Mouse (Mus musculus) cerebellum, adult 2 months (tissue): ENCODE results near the gene Sec31a. TPM values are rescaled to one million over a fixed set of nuclear protein-coding genes. Genes with fewer than 3 reads are reported as not detected.

Source experiments
- DNase-seq, 2 experiments: peaks; one replicate each; pipeline ENCODE4 v3.0.0; 2021
- H3K27ac ChIP-seq: fragments of 200-500 bp; 2 replicates; pipeline ENCODE4 v1.5.1; 2012; ENCODE audit warnings: low read length, control low read depth, inconsistent platforms; ENCODE audit not compliant: insufficient read depth
- H3K27me3 ChIP-seq: fragments of 200-500 bp; 2 replicates; pipeline ENCODE4 v1.6.1; 2012; ENCODE audit warnings: inconsistent platforms, mild to moderate bottlenecking, low read length, moderate library complexity; ENCODE audit not compliant: control insufficient read depth, insufficient read depth
- H3K4me1 ChIP-seq: fragments of 200-500 bp; 2 replicates; pipeline ENCODE4 v1.6.1; 2011; ENCODE audit warnings: low read length; ENCODE audit not compliant: control insufficient read depth, insufficient read depth
- H3K4me3 ChIP-seq: fragments of 200-500 bp; replicated peaks from 2 replicates; pipeline ENCODE3; 2011; ENCODE audit warnings: mild to moderate bottlenecking, low read depth, low read length, control low read depth; ENCODE audit not compliant: insufficient read depth
- CTCF ChIP-seq: fragments of 200-500 bp; IDR thresholded peaks from 2 replicates; pipeline ENCODE4 v1.5.1; 2011; ENCODE audit warnings: low read depth, mild to moderate bottlenecking, control low read depth, low read length, moderate library complexity, borderline replicate concordance; ENCODE audit not compliant: insufficient read depth
- POLR2A ChIP-seq: fragments of 200-500 bp; IDR thresholded peaks from 2 replicates; pipeline ENCODE4 v1.6.1; 2011; ENCODE audit warnings: low read length, control low read depth, borderline replicate concordance; ENCODE audit not compliant: insufficient read depth
- WGBS: fragments of 180-500 bp; shearing (Covaris S2); methylation state at CpG from one replicate; pipeline ENCODE4 v1.1.7; 2018; 5-methylcytosine and 5-hydroxymethylcytosine counted together
- polyA plus RNA-seq: library from polyadenylated mRNA; depleted of rRNA; stranded (reverse); fragments of >200 nt; gene quantifications from 2 replicates; pipeline ENCODE4 v1.2.3, GENCODE M21; 2012; rRNA removed

Gene Sec31a
- polyA plus RNA-seq = 117 and 129 TPM in 2 replicates

DNA sequence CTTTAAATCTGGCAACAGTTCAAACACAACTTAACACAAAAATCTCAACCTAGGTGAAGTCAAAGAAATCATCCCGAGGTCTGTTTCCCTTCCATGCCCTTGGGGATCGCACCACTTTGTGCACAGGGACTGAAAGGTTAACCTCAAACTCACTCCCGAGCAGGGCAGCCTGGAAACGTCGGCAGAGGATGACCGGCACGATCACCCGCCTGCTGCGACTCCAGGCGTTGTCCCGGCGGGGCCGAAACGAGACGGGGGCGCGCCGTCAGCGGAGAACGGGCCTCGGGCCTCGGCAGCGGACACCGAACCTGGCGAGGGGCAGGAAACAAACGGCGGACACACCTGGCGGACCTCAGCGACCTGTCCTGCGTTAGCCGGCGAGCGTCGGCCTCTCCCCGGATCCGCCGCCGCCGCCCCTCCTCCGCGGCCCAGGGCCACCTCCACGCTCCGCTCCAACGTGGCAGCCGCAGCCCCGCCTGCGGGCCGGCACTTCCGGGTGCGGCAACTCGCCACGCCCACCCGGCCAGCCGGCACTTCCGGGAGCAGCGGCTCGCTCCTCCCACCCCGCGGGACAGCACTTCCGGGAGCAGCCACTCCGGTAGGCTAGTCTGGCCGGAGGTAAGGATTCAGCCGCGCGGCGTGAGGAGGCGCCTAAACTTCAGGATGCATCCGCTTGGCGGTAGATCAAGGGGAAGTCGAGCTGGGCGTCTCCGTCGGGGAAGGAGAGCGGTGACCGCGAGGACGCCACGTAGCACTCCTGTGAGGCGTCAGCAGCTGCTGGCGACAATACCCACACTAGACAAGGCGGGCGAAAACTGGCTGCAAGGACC, at the start of gene Sec31a:
Sec31a (minus strand) TSS at position 474 of the 830 bp plus-strand sequence.
- Histone ChIP-seq H3K4me3 (peak within 1 kb of the TSS; percentile 95), H3K27ac (peak within 1 kb of the TSS; percentile 22), H3K4me1 (peaks cover 4% of the 10 kb centered on the region; the same call in 1 of the 2 replicates), H3K27me3 (no peaks in the 10 kb centered on the region)
- WGBS = under 1% methylated on average over 72 of the region's 82 CpGs
- peak; percentile 97 to 98 for DNase-seq
- TF ChIP-seq POLR2A (peak; percentile 77), CTCF (no peak)

DNA sequence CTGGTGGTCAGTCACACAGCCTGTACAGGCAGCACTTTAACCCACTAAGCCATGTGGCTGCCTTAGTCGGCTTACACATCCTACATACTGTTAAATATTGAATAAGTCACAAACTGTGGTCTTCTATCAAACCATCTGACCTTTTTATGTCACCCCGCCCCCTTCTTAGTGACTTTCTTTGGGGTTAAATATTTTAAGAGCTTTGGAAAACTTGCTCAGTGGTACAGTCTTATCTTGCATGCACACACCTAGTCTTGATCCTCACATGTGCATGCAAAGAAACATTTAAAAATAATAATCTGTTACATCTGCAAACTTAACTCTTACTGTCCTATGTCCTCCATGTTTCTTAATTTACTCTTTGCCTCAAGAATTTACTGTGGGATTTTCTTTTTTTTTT, 46.3 kb upstream of the Sec31a start:
- WGBS = 90% methylated on average over 2 of the region's 2 CpGs
- H3K27ac ChIP-seq = no peak overlapping the region

DNA sequence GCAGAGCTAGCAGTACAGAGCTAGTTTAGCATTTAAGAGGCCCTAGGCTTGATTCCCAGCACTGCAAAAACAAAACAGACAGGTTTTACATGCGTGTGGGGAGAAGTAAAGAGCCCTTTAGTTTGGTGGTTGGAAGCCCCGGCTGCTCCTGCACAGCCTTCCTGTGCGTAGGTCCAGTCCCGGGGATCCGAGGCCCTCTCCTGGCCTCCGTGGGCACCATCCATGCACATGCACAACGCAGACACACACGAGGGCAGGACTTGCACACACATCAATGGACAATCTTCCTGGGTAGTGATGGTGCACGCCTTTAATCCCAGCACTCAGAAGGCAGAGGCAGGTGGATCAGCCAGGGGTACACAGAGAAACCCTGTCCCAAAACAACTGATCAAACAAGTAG, 45.5 kb upstream of the Sec31a start:
- WGBS = 96% methylated on average over 9 of the region's 9 CpGs
- Histone ChIP-seq H3K27ac (no peak overlapping the region), H3K4me3 (no peak overlapping the region), H3K4me1 (no peaks in the 10 kb centered on the region), H3K27me3 (no peaks in the 10 kb centered on the region)
- TF ChIP-seq POLR2A (no peak), CTCF (no peak)
- no peak for DNase-seq

More for the DNA sequence above, 46.3 kb upstream of the Sec31a start:
- no peak for DNase-seq
- H3K4me3 ChIP-seq = no peak overlapping the region
- no peaks in the 10 kb centered on the region for H3K27me3 ChIP-seq
- H3K4me1 ChIP-seq = no peaks in the 10 kb centered on the region
- TF ChIP-seq POLR2A (no peak), CTCF (no peak)

DNA sequence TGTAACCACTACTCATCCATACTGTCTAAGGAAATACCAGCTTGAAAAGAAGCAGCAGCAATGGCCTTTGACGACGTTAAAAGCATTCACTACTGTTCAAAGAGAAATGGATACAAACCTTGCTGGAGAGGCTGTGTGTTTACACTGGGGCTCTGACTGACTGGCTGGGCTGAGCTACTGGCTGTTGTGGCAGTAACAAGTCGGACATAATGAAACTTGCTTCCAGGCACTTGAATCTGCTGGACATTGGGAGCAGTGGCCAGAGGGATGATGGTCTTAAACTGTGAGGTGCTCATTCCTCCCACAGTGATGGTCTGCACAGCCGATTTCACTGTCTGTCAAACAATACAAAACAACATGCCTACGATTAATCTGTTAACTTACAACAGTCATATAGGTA, 43.4 kb upstream of the Sec31a start:
- Histone ChIP-seq H3K4me1 (no peaks in the 10 kb centered on the region), H3K4me3 (no peak overlapping the region), H3K27me3 (no peaks in the 10 kb centered on the region), H3K27ac (no peak overlapping the region)
- 93% methylated on average over 5 of the region's 5 CpGs for WGBS
- DNase-seq = no peak
- no peak for TF ChIP-seq CTCF
- no peak for TF ChIP-seq POLR2A

DNA sequence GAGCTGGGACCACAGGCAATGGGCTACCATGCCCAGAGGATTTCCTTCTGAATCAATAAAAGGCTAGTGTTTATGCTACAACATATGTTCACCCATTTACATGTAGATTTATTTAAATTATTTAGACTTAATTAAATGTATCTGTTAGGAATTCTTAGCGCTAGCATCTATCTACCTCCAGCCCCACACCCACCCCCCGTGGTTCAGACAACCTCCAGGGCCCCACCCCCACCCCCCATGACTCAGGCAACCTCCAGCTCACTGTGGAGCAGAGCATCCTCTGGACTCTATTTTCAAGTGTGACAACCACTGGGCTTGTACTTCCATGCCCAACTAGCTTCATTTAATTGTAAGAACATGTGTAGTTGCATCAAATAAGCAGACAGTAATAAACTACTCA, 35.8 kb upstream of the Sec31a start:
- no peak overlapping the region for H3K27ac ChIP-seq
- no peak for DNase-seq
- WGBS = 87% methylated on average over 2 of the region's 2 CpGs
- no peaks in the 10 kb centered on the region for H3K4me1 ChIP-seq
- no peaks in the 10 kb centered on the region for H3K27me3 ChIP-seq
- TF ChIP-seq CTCF = no peak
- TF ChIP-seq POLR2A = no peak
- H3K4me3 ChIP-seq = no peak overlapping the region

- Histone ChIP-seq H3K4me3 (no peak overlapping the region), H3K27me3 (no peaks in the 10 kb centered on the region), H3K27ac (no peak overlapping the region), H3K4me1 (no peaks in the 10 kb centered on the region)
- TF ChIP-seq CTCF = no peak
- TF ChIP-seq POLR2A = no peak
- DNase-seq = no peak
- WGBS = 95% methylated on average over 14 of the region's 14 CpGs
Observed at GRCm38 (mm10) chr5:100438796-100439195, 22.8 kb upstream of the Sec31a start.

GRCm38 (mm10) chr5:100437917-100438316, 21.9 kb upstream of the Sec31a start:
- Histone ChIP-seq H3K4me1 (no peaks in the 10 kb centered on the region), H3K27ac (no peak overlapping the region), H3K4me3 (no peak overlapping the region), H3K27me3 (no peaks in the 10 kb centered on the region)
- WGBS = 99% methylated on average over 5 of the region's 5 CpGs
- DNase-seq = no peak
- TF ChIP-seq CTCF (no peak), POLR2A (no peak)

GRCm38 (mm10) chr5:100437086-100437485, 21.1 kb upstream of the Sec31a start:
- Histone ChIP-seq H3K27me3 (no peaks in the 10 kb centered on the region), H3K27ac (no peak overlapping the region), H3K4me1 (no peaks in the 10 kb centered on the region), H3K4me3 (no peak overlapping the region)
- TF ChIP-seq CTCF (no peak), POLR2A (no peak)
- no peak for DNase-seq
- WGBS = 95% methylated on average over 4 of the region's 4 CpGs
